Mouse (Mus musculus): Measurements from ENCODE around the gene Rims1. TPM values are rescaled to one million over a fixed set of nuclear protein-coding genes. Genes with fewer than 3 reads are reported as not detected.

Rims1 gene
- polyA plus RNA-seq, 1 experiment from 2014 or later = 7.6 TPM

- Histone ChIP-seq H3K27me3 (replicated peaks) (no peaks in the 10 kb centered on the region), H3K9me3 (no peaks in the 10 kb centered on the region), H3K4me2 (replicated peaks) (no peak overlapping the region), H3K36me3 (no peaks in the 10 kb centered on the region), H3K4me3 (replicated peaks) (no peak overlapping the region), H3K9ac (no peak overlapping the region), H3K4me1 (replicated peaks) (no peaks in the 10 kb centered on the region), H3K27ac (no peak overlapping the region)
- WGBS = 88% methylated on average over 2 of the region's 2 CpGs
- ATAC-seq = no peak
These were observed 551.5 kb downstream of the Rims1 start for GRCm38 (mm10) chr1:22254278-22254677.

- Histone ChIP-seq H3K9me3 (no peaks in the 10 kb centered on the region), H3K9ac (no peak overlapping the region), H3K36me3 (no peaks in the 10 kb centered on the region), H3K27me3 (replicated peaks) (no peaks in the 10 kb centered on the region), H3K4me1 (replicated peaks) (no peaks in the 10 kb centered on the region), H3K27ac (no peak overlapping the region), H3K4me3 (replicated peaks) (no peak overlapping the region), H3K4me2 (replicated peaks) (no peak overlapping the region)
- no peak for ATAC-seq
These were observed 552.9 kb downstream of the Rims1 start for GRCm38 (mm10) chr1:22252873-22253272.

GRCm38 (mm10) chr1:22248898-22249386 lies 556.9 kb downstream of the Rims1 start:
- Histone ChIP-seq H3K9me3 (no peaks in the 10 kb centered on the region), H3K9ac (no peak overlapping the region)

GRCm38 (mm10) chr1:22245748-22246147 lies 560.0 kb downstream of the Rims1 start:
- 89% methylated on average over 2 of the region's 2 CpGs for WGBS
- Histone ChIP-seq H3K27me3 (replicated peaks) (no peaks in the 10 kb centered on the region), H3K4me2 (replicated peaks) (no peak overlapping the region), H3K4me3 (replicated peaks) (no peak overlapping the region), H3K27ac (no peak overlapping the region), H3K4me1 (replicated peaks) (no peaks in the 10 kb centered on the region), H3K9ac (no peak overlapping the region), H3K9me3 (no peaks in the 10 kb centered on the region), H3K36me3 (no peaks in the 10 kb centered on the region)
- ATAC-seq = no peak

More at GRCm38 (mm10) chr1:22248898-22249386, 556.9 kb downstream of the Rims1 start:
- Histone ChIP-seq H3K4me2 (replicated peaks) (no peak overlapping the region), H3K36me3 (no peaks in the 10 kb centered on the region), H3K4me1 (replicated peaks) (no peaks in the 10 kb centered on the region), H3K27me3 (replicated peaks) (no peaks in the 10 kb centered on the region), H3K27ac (no peak overlapping the region), H3K4me3 (replicated peaks) (no peak overlapping the region)
- no peak for ATAC-seq
